Mouse (Mus musculus) colon, adult 2 months (tissue): ENCODE results near the gene Rgl2. TPM values are rescaled to one million over a fixed set of nuclear protein-coding genes. Genes with fewer than 3 reads are reported as not detected.

ENCODE experiments used
- polyA plus RNA-seq: library from polyadenylated mRNA; depleted of rRNA; stranded (reverse); fragments of >200 nt; gene quantifications from 2 replicates; pipeline ENCODE4 v1.2.3, GENCODE M21; 2012; rRNA removed

The Rgl2 gene
- polyA plus RNA-seq: 131 and 156 TPM in 2 replicates

GRCm38 (mm10) chr17:33929371-33930279 lies at the start of gene Rgl2:
Rgl2 (plus strand) TSS chr17:33929543.

GRCm38 (mm10) chr17:33890533-33891059 lies 38.7 kb upstream of the Rgl2 start, which contains the start of gene Kifc1:
Kifc1 (minus strand) TSS chr17:33890661.

GRCm38 (mm10) chr17:33904835-33905234 lies 24.5 kb upstream of the Rgl2 start, which contains the start of gene Platr17:
Platr17 (plus strand) TSS chr17:33905135.

GRCm38 (mm10) chr17:33909077-33909868 lies 20.1 kb upstream of the Rgl2 start, which contains the start of gene Daxx:
Daxx (plus strand) TSS chr17:33909414.

GRCm38 (mm10) chr17:33915671-33916250 lies 13.6 kb upstream of the Rgl2 start, which contains the start of the genes Tapbp and Zbtb22:
Tapbp (plus strand) TSS chr17:33915899.
Zbtb22 (plus strand) TSS chr17:33915904.

GRCm38 (mm10) chr17:33940206-33940805 lies 11.0 kb downstream of the Rgl2 start, which contains the start of the genes Pfdn6 and Wdr46:
Pfdn6 (minus strand) TSS chr17:33940343.
Wdr46 (plus strand) TSS chr17:33940660.

GRCm38 (mm10) chr17:33951021-33951946 lies 21.9 kb downstream of the Rgl2 start, which contains the start of gene B3galt4:
B3galt4 (minus strand) TSS chr17:33951488.

GRCm38 (mm10) chr17:33955555-33956214 lies 26.3 kb downstream of the Rgl2 start, which contains the start of the genes Vps52 and Rps18:
Vps52 (plus strand) TSS chr17:33955812.
Rps18 (minus strand) TSS chr17:33956001.

Other genes with a start within 250 kb of the Rgl2 start
- gene Hnrnpm, start 242.7 kb upstream of the Rgl2 start, polyA plus RNA-seq: 78.7 and 84.2 TPM in 2 replicates
- gene March2, start 210.9 kb upstream of the Rgl2 start, polyA plus RNA-seq: 85.9 and 104 TPM in 2 replicates
- 299 and 329 TPM in 2 replicates for gene Rab11b, start 169.0 kb upstream of the Rgl2 start, polyA plus RNA-seq
- gene Angptl4, start 147.7 kb upstream of the Rgl2 start, polyA plus RNA-seq: 5.4 and 9.5 TPM in 2 replicates
- 30.2 and 34.8 TPM in 2 replicates for gene Kank3, start 119.0 kb upstream of the Rgl2 start, polyA plus RNA-seq
- 815 and 940 TPM in 2 replicates for gene Rps28, start 105.0 kb upstream of the Rgl2 start, polyA plus RNA-seq
- 580 and 659 TPM in 2 replicates for gene Ndufa7, start 105.0 kb upstream of the Rgl2 start, polyA plus RNA-seq
- gene Cd320, start 86.5 kb upstream of the Rgl2 start, polyA plus RNA-seq: 61.8 and 108 TPM in 2 replicates
- not detected in 2 replicates for gene Gm7029, start 55.7 kb upstream of the Rgl2 start, polyA plus RNA-seq
- gene Kifc1, start 38.9 kb upstream of the Rgl2 start, polyA plus RNA-seq: 12.1 and 12.9 TPM in 2 replicates
- gene Platr17, start 24.4 kb upstream of the Rgl2 start, polyA plus RNA-seq: not detected in 2 replicates
- gene Daxx, start 20.1 kb upstream of the Rgl2 start, polyA plus RNA-seq: 32.6 and 36.6 TPM in 2 replicates
- 244 and 249 TPM in 2 replicates for gene Tapbp, start 13.6 kb upstream of the Rgl2 start, polyA plus RNA-seq
- gene Zbtb22, start 13.6 kb upstream of the Rgl2 start, polyA plus RNA-seq: 97.9 and 111 TPM in 2 replicates
- gene Pfdn6, start 10.8 kb downstream of the Rgl2 start, polyA plus RNA-seq: 18.8 and 21.1 TPM in 2 replicates
- 15.9 and 18.7 TPM in 2 replicates for gene Wdr46, start 11.1 kb downstream of the Rgl2 start, polyA plus RNA-seq
- gene B3galt4, start 21.9 kb downstream of the Rgl2 start, polyA plus RNA-seq: 24.6 and 27.7 TPM in 2 replicates
- gene Vps52, start 26.3 kb downstream of the Rgl2 start, polyA plus RNA-seq: 54.1 and 71.0 TPM in 2 replicates
- 366 and 518 TPM in 2 replicates for gene Rps18, start 26.5 kb downstream of the Rgl2 start, polyA plus RNA-seq
- 2,709 and 3,111 TPM in 2 replicates for gene H2-K1, start 70.8 kb downstream of the Rgl2 start, polyA plus RNA-seq
- gene Ring1, start 95.1 kb downstream of the Rgl2 start, polyA plus RNA-seq: 80.0 and 97.6 TPM in 2 replicates
- 114 and 160 TPM in 2 replicates for gene H2-Ke6, start 98.5 kb downstream of the Rgl2 start, polyA plus RNA-seq
- gene Slc39a7, start 102.1 kb downstream of the Rgl2 start, polyA plus RNA-seq: 206 and 248 TPM in 2 replicates
- gene Rxrb, start 102.3 kb downstream of the Rgl2 start, polyA plus RNA-seq: 83.2 and 89.6 TPM in 2 replicates
- 1.3 and 1.8 TPM in 2 replicates for gene Col11a2, start 109.9 kb downstream of the Rgl2 start, polyA plus RNA-seq
- gene H2-Oa, start 162.8 kb downstream of the Rgl2 start, polyA plus RNA-seq: 8.8 and 10.4 TPM in 2 replicates
- 33.6 and 41.0 TPM in 2 replicates for gene H2-DMa, start 190.0 kb downstream of the Rgl2 start, polyA plus RNA-seq
- 82.1 and 90.7 TPM in 2 replicates for gene Brd2, start 193.1 kb downstream of the Rgl2 start, polyA plus RNA-seq
- 18.1 and 19.6 TPM in 2 replicates for gene H2-DMb2, start 213.8 kb downstream of the Rgl2 start, polyA plus RNA-seq
- 38.9 and 63.4 TPM in 2 replicates for gene H2-DMb1, start 223.5 kb downstream of the Rgl2 start, polyA plus RNA-seq